Mouse (Mus musculus) midbrain, embryonic 11.5 days (tissue): ENCODE results near the gene Prrg3. TPM values are rescaled to one million over a fixed set of nuclear protein-coding genes. Genes with fewer than 3 reads are reported as not detected.

Source experiments
- polyA plus RNA-seq: library from polyadenylated mRNA; unstranded; fragments of >200 nt; fragmentation: Nextera tagmentation; extraction: Ambion mirVana; gene quantifications from 2 replicates; pipeline ENCODE4 v1.2.1, GENCODE M21; 2014

Prrg3 gene
- polyA plus RNA-seq, 1 experiment from 2014 or later = 6.6 TPM

Other genes starting within 250 kb of the Prrg3 start
- 40.9 and 43.4 TPM in 2 replicates for gene Vma21, start 146.7 kb upstream of the Prrg3 start, polyA plus RNA-seq
- 0.62 TPM in 1 of 2 replicates, not detected in the other for gene Gm1141, start 41.6 kb upstream of the Prrg3 start, polyA plus RNA-seq
- not detected in 2 replicates for gene Fate1, start 10.4 kb downstream of the Prrg3 start, polyA plus RNA-seq
- 0.08 and 0.11 TPM in 2 replicates for gene Cnga2, start 29.2 kb downstream of the Prrg3 start, polyA plus RNA-seq